Mouse (Mus musculus): ENCODE measurements around the gene Adcy3.

DNA sequence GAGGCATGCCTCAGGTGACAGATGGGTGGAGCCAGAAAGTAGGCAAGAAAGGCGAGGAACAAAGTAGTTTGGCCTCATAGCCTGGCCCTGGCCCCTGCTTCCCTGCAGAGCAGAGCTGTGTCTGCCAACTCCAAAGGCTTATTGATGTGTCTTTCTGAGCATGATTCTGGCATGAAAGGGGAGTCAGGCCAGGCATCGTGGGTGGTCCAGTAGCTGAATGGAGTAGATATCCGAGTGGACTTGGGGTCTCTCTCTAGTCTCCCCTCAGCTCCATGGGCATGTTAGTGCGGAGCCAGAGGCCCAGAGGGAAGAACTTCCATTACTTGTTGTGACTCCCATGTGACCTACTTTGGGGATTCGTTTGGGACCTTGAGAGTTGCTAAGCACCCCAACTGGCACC, 45.9 kb downstream of the Adcy3 start:
- no peak for TF ChIP-seq EP300 (IDR thresholded peaks at IDR 0.05; ENCODE audit: low read depth)
- no peak for TF ChIP-seq CTCF (IDR thresholded peaks at IDR 0.05; ENCODE audit: low read depth)

All from liver, postnatal 0 days (tissue).